Mouse (Mus musculus): ENCODE measurements around the gene Cenpq. TPM values are rescaled to one million over a fixed set of nuclear protein-coding genes. Genes with fewer than 3 reads are reported as not detected.

Gene Cenpq
- polyA plus RNA-seq, 1 experiment from 2014 or later = 21.1 TPM

DNA sequence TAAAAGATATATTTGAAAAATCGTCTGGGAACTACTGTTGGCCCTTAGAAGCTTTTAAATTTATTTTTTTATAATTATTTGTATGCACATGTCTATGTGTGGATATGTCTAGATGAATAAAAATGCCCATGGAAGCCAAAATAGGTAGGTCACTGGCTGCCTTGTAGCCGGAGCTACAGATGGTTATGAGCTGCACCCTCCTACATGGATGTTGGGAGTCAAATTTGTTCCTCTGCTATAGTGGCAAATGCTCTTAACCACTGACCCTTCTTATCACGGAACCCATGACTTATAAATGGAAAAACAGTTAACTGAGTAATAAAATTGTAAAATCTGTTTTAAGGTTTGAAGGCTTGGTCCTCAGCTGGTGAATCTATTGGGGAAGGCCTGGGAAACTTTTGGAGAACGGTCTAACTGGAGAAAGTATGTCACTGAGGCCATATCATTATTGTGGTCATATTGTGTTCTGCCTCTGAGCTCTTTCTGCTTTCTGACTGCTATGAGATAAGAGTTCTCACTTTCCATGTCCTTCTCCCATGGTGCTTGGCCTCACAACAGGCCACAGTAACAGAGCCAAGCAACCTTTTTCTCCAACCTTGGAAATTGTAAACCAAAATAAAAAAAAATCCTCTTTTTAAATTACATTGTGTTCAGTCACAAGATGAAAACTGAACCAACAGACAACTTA lies 46.9 kb downstream of the Cenpq start:
- ATAC-seq (ENCODE audit: insufficient read depth, low FRiP score, low read depth) = no peak

GRCm38 (mm10) chr17:40885155-40885554 lies 49.7 kb downstream of the Cenpq start:
- H3K36me3 ChIP-seq = no peaks in the 10 kb centered on the region
- WGBS = 65% methylated on average over 4 of the region's 4 CpGs

More for the DNA sequence above, 46.9 kb downstream of the Cenpq start:
- H3K4me1 ChIP-seq = no peaks in the 10 kb centered on the region
- H3K9me3 ChIP-seq = no peaks in the 10 kb centered on the region
- H3K27me3 ChIP-seq (replicated peaks) = no peaks in the 10 kb centered on the region
- WGBS = 76% methylated on average over 4 of the region's 4 CpGs
- no peaks in the 10 kb centered on the region for H3K36me3 ChIP-seq
- H3K4me3 ChIP-seq (replicated peaks) = no peak overlapping the region
- H3K27ac ChIP-seq = no peak overlapping the region
- H3K4me2 ChIP-seq = no peak overlapping the region
- H3K9ac ChIP-seq = no peak overlapping the region

DNA sequence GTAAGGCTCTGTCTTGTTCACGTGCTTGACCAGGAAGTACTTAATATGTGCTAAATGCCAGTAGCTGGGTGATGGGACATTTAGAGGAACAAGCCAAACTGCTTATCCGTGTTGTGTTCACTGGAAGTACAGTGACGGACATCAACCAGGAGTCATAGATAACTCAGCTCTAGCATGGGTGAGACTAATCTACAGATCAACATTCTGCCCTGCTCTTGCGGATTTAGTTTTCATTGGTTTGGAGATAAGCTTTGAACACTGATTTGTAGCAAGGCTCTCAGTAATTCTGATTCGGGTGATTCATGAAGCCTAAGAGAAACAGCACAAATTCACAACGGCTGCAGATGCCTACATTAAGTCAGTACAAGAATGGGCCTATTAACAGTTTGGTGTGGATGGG lies 52.7 kb downstream of the Cenpq start:
- Histone ChIP-seq H3K4me1 (no peaks in the 10 kb centered on the region), H3K9ac (no peak overlapping the region), H3K27ac (no peak overlapping the region), H3K27me3 (replicated peaks) (no peaks in the 10 kb centered on the region), H3K4me2 (no peak overlapping the region), H3K36me3 (no peaks in the 10 kb centered on the region), H3K9me3 (no peaks in the 10 kb centered on the region), H3K4me3 (replicated peaks) (no peak overlapping the region)
- WGBS = 76% methylated on average over 6 of the region's 6 CpGs
- ATAC-seq (ENCODE audit: insufficient read depth, low FRiP score, low read depth) = no peak

More at GRCm38 (mm10) chr17:40885155-40885554, 49.7 kb downstream of the Cenpq start:
- H3K9me3 ChIP-seq = no peaks in the 10 kb centered on the region
- H3K27me3 ChIP-seq (replicated peaks) = no peaks in the 10 kb centered on the region
- no peak overlapping the region for H3K9ac ChIP-seq
- H3K4me1 ChIP-seq = no peaks in the 10 kb centered on the region
- no peak overlapping the region for H3K4me2 ChIP-seq
- no peak overlapping the region for H3K4me3 ChIP-seq (replicated peaks)
- H3K27ac ChIP-seq = no peak overlapping the region
- no peak for ATAC-seq (ENCODE audit: insufficient read depth, low FRiP score, low read depth)

DNA sequence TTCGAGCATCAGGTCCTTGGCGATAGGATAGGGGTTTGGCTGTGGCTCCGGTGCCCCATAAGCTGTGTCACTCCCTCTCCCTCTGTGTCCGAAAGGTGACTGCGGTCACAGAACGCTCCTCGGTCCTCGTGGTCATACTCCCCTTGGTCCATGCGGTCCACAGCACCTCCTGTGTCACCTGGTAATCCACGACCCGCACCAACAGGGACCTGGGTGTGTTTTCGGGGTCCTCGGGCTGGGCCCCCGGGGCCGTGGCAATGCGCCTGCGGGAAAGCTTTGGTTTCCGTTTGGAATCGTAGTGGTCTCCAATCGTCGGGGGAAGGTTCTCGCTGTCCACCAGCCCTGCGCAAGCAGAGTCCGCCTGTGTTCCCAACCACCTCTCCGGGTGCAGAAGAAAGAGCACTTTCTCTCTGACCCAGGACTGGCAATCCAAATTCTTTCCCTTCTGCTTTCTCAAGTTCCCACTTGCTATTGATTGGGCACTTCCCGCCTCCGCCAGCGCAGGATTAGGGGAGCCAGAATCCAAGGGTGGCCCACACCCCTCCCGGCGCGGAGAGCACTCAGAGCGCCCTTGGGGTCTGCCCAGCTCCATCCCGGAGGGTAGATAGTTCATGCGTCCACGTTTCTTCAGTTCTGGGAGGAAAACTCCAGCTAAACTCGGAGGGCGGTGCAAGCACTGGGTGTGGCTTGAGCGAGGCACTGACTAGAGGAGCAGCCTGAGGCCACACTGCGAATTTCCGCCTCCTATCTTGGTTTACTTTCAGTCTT lies 54.7 kb downstream of the Cenpq start, which contains the start of gene 9130008F23Rik:
9130008F23Rik (minus strand) TSS at position 636 of the 768 bp plus-strand sequence.
- Histone ChIP-seq H3K9me3 (no peaks in the 10 kb centered on the region), H3K27me3 (replicated peaks) (no peaks in the 10 kb centered on the region), H3K9ac (peak within 1 kb of the TSS; percentile 52), H3K4me3 (replicated peaks) (peak within 1 kb of the TSS; percentile 73), H3K36me3 (no peaks in the 10 kb centered on the region), H3K27ac (peak within 1 kb of the TSS; percentile 78), H3K4me1 (no peaks in the 10 kb centered on the region), H3K4me2 (peak within 1 kb of the TSS; percentile 80)
- ATAC-seq (ENCODE audit: insufficient read depth, low FRiP score, low read depth) = peak; percentile 92
- WGBS = 0% methylated on average over 40 of the region's 40 CpGs

DNA sequence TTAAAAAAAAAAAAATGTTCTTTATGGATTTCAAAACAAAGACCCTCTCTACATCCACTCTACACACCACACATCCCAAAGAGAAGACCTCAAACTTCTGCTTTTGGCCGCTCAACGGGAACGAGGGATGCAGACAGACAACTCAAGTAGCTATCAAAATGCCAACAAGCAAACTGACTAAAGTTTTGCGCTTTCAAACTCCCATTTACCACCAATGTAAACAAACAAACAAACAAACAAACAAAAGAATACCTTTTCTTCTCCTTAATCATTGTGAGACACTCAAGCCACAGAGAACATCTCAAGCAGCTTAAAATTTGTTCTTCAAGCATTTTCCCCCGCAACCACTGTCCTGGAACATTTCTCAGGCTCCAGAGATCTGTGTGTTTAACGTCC lies 55.3 kb downstream of the Cenpq start:
- Histone ChIP-seq H3K36me3 (no peaks in the 10 kb centered on the region), H3K9ac (peak overlapping the region; percentile 52), H3K27ac (peak overlapping the region; percentile 78; the same call in 1 of the 2 replicates), H3K4me1 (no peaks in the 10 kb centered on the region), H3K4me2 (peak overlapping the region; percentile 80), H3K4me3 (replicated peaks) (peak overlapping the region; percentile 73), H3K9me3 (no peaks in the 10 kb centered on the region), H3K27me3 (replicated peaks) (no peaks in the 10 kb centered on the region)
- ATAC-seq (ENCODE audit: insufficient read depth, low FRiP score, low read depth) = no peak
- 21% methylated on average over 6 of the region's 6 CpGs for WGBS

DNA sequence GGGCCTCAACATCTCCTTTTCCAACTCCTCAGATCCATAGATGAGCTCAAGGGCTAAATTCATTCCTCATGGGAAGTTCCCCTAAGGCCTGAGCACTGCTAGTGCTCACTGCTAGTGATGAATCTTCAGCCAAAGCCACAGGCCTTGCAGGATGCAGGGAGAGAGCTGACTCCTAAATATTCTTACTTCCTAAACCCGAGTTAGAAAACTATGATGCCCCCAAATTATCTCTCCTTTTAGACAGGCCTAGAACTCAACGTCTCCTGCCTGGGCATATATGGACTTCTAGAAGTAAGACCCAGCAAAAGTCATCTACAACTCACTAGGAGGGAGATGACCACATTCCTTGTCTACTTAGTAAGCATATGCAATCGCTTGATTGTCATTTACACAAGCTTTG lies 57.1 kb downstream of the Cenpq start:
- Histone ChIP-seq H3K27me3 (replicated peaks) (no peaks in the 10 kb centered on the region), H3K27ac (no peak overlapping the region), H3K4me3 (replicated peaks) (peak overlapping the region; percentile 73), H3K9me3 (no peaks in the 10 kb centered on the region), H3K4me1 (no peaks in the 10 kb centered on the region), H3K36me3 (no peaks in the 10 kb centered on the region), H3K9ac (no peak overlapping the region), H3K4me2 (peak overlapping the region; percentile 80)
- ATAC-seq (ENCODE audit: insufficient read depth, low FRiP score, low read depth) = no peak
- WGBS = 30% methylated on average over 3 of the region's 3 CpGs

GRCm38 (mm10) chr17:40875568-40875967 lies 59.3 kb downstream of the Cenpq start:
- Histone ChIP-seq H3K4me3 (replicated peaks) (no peak overlapping the region), H3K36me3 (no peaks in the 10 kb centered on the region), H3K4me1 (no peaks in the 10 kb centered on the region), H3K4me2 (no peak overlapping the region), H3K9ac (no peak overlapping the region), H3K27ac (no peak overlapping the region), H3K9me3 (no peaks in the 10 kb centered on the region), H3K27me3 (replicated peaks) (no peaks in the 10 kb centered on the region)
- 96% methylated on average over 1 of the region's 1 CpGs for WGBS
- no peak for ATAC-seq (ENCODE audit: insufficient read depth, low FRiP score, low read depth)

GRCm38 (mm10) chr17:40874701-40875100 lies 60.1 kb downstream of the Cenpq start:
- no peak overlapping the region for H3K4me2 ChIP-seq
- ATAC-seq (ENCODE audit: insufficient read depth, low FRiP score, low read depth) = no peak
- H3K27me3 ChIP-seq (replicated peaks) = no peaks in the 10 kb centered on the region
- H3K36me3 ChIP-seq = no peaks in the 10 kb centered on the region
- H3K4me1 ChIP-seq = no peaks in the 10 kb centered on the region
- no peak overlapping the region for H3K27ac ChIP-seq
- H3K4me3 ChIP-seq (replicated peaks) = no peak overlapping the region
- H3K9me3 ChIP-seq = no peaks in the 10 kb centered on the region
- no peak overlapping the region for H3K9ac ChIP-seq
- 75% methylated on average over 3 of the region's 3 CpGs for WGBS

DNA sequence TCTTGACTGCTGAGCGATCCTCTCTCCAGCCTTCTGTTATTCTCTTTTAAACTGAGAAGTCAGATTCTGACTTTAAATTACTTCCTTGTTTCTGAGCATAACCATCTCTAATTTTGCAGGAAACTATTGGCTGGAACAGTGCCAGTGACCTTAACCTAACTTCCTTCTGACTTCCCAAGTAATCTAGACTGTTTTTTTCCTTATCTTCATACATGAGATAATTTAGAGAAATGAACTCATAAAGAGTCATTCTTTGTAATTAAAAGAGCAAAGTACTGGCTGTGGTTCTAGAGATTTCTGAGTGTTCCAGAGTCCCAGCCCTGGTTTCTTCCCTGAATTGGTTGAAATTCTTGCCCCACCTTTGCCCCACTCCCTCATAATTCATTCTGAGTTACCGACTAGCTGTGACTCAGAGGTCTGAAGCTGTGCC lies 61.2 kb downstream of the Cenpq start:
- Histone ChIP-seq H3K4me2 (no peak overlapping the region), H3K9ac (no peak overlapping the region), H3K4me1 (no peaks in the 10 kb centered on the region), H3K36me3 (no peaks in the 10 kb centered on the region), H3K9me3 (no peaks in the 10 kb centered on the region), H3K4me3 (replicated peaks) (no peak overlapping the region), H3K27me3 (replicated peaks) (no peaks in the 10 kb centered on the region), H3K27ac (no peak overlapping the region)
- WGBS = 25% methylated on average over 2 of the region's 2 CpGs
- 0 out of 2 replicates have a peak, but pooled peaks have one; percentile 52 for ATAC-seq (ENCODE audit: insufficient read depth, low FRiP score, low read depth)

Other genes with a start within 250 kb of the Cenpq start
- gene Esp1, start 207.9 kb downstream of the Cenpq start, polyA plus RNA-seq (2015; fragmentation: Nextera tagmentation; extraction: Ambion mirVana) = not detected in 2 replicates
- not detected in 2 replicates for gene Crisp2, start 128.0 kb downstream of the Cenpq start, polyA plus RNA-seq (2015; fragmentation: Nextera tagmentation; extraction: Ambion mirVana)
- gene Rhag, start 123.9 kb downstream of the Cenpq start, polyA plus RNA-seq (2015; fragmentation: Nextera tagmentation; extraction: Ambion mirVana) = 7.1 and 16.6 TPM in 2 replicates
- gene 9130008F23Rik, start 54.5 kb downstream of the Cenpq start, polyA plus RNA-seq (2015; fragmentation: Nextera tagmentation; extraction: Ambion mirVana) = 4.6 and 5.4 TPM in 2 replicates
- gene Glyatl3, start 20.7 kb downstream of the Cenpq start, polyA plus RNA-seq (2015; fragmentation: Nextera tagmentation; extraction: Ambion mirVana) = not detected in 2 replicates
- gene Mut, start 362 bp downstream of the Cenpq start, polyA plus RNA-seq (2015; fragmentation: Nextera tagmentation; extraction: Ambion mirVana) = 41.2 and 41.4 TPM in 2 replicates